Mouse (Mus musculus) hindbrain, embryonic 16.5 days (tissue): ENCODE measurements around the gene Gsk3a. TPM values are rescaled to one million over a fixed set of nuclear protein-coding genes. Genes with fewer than 3 reads are reported as not detected.

ENCODE experiments used
- ATAC-seq: fragments of 200-750 bp; cut with Nextera tagmentation; 2 replicates; pipeline ENCODE4 v1.8.0; 2017; ENCODE audit warnings: moderate TSS enrichment, moderate library complexity
- H3K27ac ChIP-seq: fragments of 300-500 bp; sonication (generic); 2 replicates; pipeline ENCODE4 v1.5.1; 2014; ENCODE audit warnings: low read depth, mild to moderate bottlenecking, control low read depth, low read length, moderate library complexity
- H3K27me3 ChIP-seq: fragments of 300-500 bp; sonication (generic); replicated peaks from 2 replicates; pipeline ENCODE4 v1.6.1; 2014; ENCODE audit warnings: low read length; ENCODE audit not compliant: control insufficient read depth, insufficient read depth
- H3K36me3 ChIP-seq: fragments of 300-500 bp; sonication (generic); 2 replicates; pipeline ENCODE4 v1.6.1; 2014; ENCODE audit warnings: mild to moderate bottlenecking, low read length, moderate library complexity, mixed read lengths; ENCODE audit not compliant: control insufficient read depth, insufficient read depth
- H3K4me1 ChIP-seq: fragments of 300-500 bp; sonication (generic); 2 replicates; pipeline ENCODE4 v1.6.1; 2014; ENCODE audit warnings: low read depth, low read length; ENCODE audit not compliant: control insufficient read depth, insufficient read depth
- H3K4me2 ChIP-seq: fragments of 300-500 bp; sonication (generic); 2 replicates; pipeline ENCODE4 v1.6.1; 2014; ENCODE audit warnings: mild to moderate bottlenecking, low read length, control low read depth, moderate library complexity
- H3K4me3 ChIP-seq: fragments of 300-500 bp; sonication (generic); 2 replicates; pipeline ENCODE4 v1.5.1; 2014; ENCODE audit warnings: mild to moderate bottlenecking, low read length, control low read depth, moderate library complexity
- H3K9ac ChIP-seq: fragments of 300-500 bp; sonication (generic); 2 replicates; pipeline ENCODE4 v1.6.1; 2014; ENCODE audit warnings: low read depth, mild to moderate bottlenecking, control low read depth, low read length, moderate library complexity
- H3K9me3 ChIP-seq: fragments of 300-500 bp; sonication (generic); 2 replicates; pipeline ENCODE4 v1.6.1; 2014; ENCODE audit warnings: mild to moderate bottlenecking, low read length, moderate library complexity; ENCODE audit not compliant: control insufficient read depth
- WGBS: fragments of 180-500 bp; shearing (Covaris S2); extraction: QIAGEN DNeasy Blood & Tissue Kit; methylation state at CpG from one replicate; pipeline ENCODE4 v1.1.7; 2014; 5-methylcytosine and 5-hydroxymethylcytosine counted together
- polyA plus RNA-seq: library from polyadenylated mRNA; unstranded; fragments of >200 nt; fragmentation: Nextera tagmentation; extraction: Ambion mirVana; gene quantifications from 2 replicates; pipeline ENCODE4 v1.2.1, GENCODE M21; 2015

Gene Gsk3a
- polyA plus RNA-seq, 1 experiment from 2014 or later: 13.0 TPM

DNA sequence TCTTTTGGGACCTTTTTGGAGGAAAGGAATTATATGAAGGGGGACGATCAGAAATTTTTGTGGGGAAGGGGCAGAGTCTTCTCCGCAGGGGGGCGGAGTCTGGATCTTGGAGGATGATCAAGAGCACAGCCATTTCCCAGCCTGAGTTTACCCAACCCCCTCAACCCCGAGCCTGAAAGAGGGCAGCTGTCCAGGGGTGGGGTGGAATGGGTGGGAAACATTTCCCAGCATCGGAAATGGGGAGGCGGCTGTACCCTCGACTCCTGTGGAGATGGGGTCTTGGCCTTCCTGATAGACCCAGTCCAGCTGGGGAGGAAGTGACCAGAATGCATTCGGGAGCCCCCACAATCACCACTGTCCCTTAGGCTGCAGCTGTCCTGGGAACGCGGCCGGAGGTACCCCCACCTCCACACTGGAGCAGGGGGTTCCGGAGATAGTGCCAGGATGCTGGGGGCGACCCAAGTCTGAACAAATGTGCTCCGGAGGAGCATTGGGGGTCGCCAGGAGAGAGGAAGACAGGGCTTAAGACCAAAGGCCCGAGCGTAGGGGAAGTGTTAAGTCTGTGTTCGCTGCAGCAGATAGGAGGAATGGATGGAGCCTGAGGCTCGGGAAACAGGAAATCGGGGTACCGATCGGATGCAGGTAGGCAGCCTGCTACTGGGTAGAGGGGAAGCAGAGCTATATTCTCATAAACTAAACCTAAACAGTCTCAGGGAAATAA lies 13.6 kb upstream of the Gsk3a start:
- Histone ChIP-seq H3K27ac (peak overlapping the region; percentile 91), H3K4me2 (peak overlapping the region; percentile 99), H3K27me3 (no peaks in the 10 kb centered on the region), H3K36me3 (no peaks in the 10 kb centered on the region), H3K4me3 (peak overlapping the region; percentile 86), H3K9me3 (no peaks in the 10 kb centered on the region), H3K4me1 (peaks cover 41% of the 10 kb centered on the region), H3K9ac (peak overlapping the region; percentile 79)
- peak; percentile 13; the same call in 1 of the 2 replicates for ATAC-seq
- WGBS: 1% methylated on average over 22 of the region's 22 CpGs

DNA sequence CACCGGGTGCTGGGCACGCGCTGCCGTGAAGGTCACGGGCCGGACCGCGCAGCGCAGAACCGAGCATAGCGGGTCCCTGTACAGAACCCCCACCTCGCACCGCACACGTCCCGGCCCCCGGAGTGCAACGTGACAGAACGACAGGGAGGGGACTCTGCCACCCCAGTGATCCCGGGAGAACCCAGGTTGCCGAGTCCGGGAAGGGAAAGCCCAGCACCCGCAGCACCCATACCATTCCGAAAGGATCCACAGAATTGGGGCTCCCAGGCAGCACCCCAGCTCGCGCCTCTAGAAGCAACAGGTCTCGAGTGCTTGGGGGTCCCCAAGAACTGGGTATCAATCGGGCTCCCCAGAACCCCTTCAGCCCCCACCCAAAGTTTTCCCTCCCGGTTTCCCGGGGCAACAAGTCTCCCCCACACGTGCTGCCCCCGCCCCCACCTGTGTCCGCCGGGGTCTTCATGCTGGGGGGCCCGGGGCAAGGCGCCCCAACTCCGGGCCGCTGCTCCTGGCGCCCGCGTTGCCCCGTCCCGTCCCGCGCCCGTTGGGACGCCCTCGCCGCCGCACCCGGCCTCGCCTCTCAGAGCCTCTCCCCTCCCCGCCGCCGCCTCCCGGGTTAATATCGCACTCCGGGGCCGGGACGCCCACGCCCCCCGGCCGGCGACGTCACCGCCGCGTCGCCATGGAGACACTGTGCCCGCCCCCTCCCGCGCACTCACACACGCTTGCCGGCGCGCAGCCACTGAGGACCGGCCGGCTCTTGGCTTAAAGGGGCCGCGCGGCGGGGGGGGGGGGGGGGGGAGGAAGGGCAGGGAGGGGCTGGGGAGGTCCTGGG lies 12.7 kb upstream of the Gsk3a start, which contains the start of gene Erf:
TSS of gene Erf (minus strand) at position 621 of the 832 bp plus-strand sequence.
- H3K27ac ChIP-seq: peak within 1 kb of the TSS; percentile 91
- peak; percentile 82 for ATAC-seq
- peak within 1 kb of the TSS; percentile 79 for H3K9ac ChIP-seq
- H3K4me1 ChIP-seq: peaks cover 47% of the 10 kb centered on the region
- WGBS: under 1% methylated on average over 68 of the region's 81 CpGs
- no peaks in the 10 kb centered on the region for H3K9me3 ChIP-seq
- no peaks in the 10 kb centered on the region for H3K36me3 ChIP-seq
- H3K4me3 ChIP-seq: peak within 1 kb of the TSS; percentile 86
- no peaks in the 10 kb centered on the region for H3K27me3 ChIP-seq
- peak within 1 kb of the TSS; percentile 99 for H3K4me2 ChIP-seq

DNA sequence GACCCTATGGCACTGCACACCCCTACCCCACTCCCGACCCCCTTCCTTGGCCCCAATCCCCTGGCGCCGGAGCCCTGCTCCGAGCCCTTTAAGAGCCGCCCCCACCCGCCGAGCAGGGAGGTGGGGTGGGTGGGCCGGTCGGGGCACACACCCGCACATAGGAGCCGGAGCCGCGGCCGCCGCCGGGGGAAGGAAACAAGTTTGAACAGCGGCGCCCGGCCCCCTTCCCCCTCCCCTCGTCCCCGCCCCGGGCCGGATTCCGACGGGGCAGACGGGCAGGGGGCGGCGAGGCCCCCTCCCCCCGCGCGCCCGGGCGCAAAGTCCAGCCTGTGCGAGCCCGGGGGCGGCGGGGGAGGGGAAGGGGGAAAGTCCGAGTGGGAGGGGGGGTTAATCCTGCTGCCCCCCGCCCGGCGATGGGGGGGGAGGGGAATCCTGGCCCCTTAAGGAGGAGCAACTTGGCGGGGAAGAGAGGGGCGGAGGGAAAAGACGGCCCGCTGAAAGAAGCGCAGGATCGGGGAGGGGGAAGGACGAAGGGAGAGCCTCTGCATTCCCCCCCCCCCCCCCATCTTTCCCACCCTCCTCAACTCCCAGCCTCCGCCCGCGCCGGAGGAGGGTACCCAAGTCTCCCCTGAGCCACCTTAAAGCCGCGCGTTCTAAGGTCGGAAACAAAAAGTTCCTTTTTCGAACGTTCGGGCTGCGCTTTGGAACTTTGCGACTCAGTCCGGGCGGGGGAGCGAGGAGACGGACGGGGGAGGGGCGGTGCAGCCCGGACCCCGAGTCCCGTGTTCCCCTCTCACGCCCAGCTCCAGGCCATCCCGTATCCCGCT lies 11.9 kb upstream of the Gsk3a start:
- no peaks in the 10 kb centered on the region for H3K27me3 ChIP-seq
- under 1% methylated on average over 37 of the region's 73 CpGs for WGBS
- peak overlapping the region; percentile 91 for H3K27ac ChIP-seq
- H3K4me3 ChIP-seq: peak overlapping the region; percentile 86
- H3K9ac ChIP-seq: peak overlapping the region; percentile 79
- peaks cover 47% of the 10 kb centered on the region for H3K4me1 ChIP-seq
- H3K36me3 ChIP-seq: no peaks in the 10 kb centered on the region
- peak; percentile 35 for ATAC-seq
- H3K4me2 ChIP-seq: peak overlapping the region; percentile 99
- no peaks in the 10 kb centered on the region for H3K9me3 ChIP-seq

DNA sequence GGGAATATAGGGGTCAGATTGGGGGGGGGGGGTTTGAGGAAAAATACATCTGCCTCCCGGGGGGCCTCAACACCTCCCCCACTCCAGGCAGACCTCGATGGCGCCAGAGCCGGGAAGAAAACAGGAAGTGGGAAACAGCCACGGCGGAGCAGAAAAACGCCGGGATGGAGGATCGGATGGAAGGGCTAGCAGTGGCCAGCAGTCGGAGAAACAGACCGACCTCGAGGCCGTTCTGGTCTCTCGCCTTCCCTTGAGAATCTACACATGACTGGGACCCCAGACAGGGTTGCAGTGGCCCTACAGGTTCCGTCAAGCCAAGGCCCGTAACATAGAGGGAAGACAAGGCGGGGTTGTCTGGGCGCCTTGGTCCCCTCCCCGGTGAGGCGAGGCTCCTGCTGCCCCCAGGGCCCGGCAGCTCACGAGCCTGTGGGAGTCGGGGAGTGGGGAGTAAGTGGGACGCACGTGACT lies 11.2 kb upstream of the Gsk3a start:
- H3K27me3 ChIP-seq: no peaks in the 10 kb centered on the region
- peak overlapping the region; percentile 79 for H3K9ac ChIP-seq
- WGBS: 0% methylated on average over 22 of the region's 25 CpGs
- peak overlapping the region; percentile 91 for H3K27ac ChIP-seq
- H3K4me3 ChIP-seq: peak overlapping the region; percentile 86
- H3K4me1 ChIP-seq: peaks cover 47% of the 10 kb centered on the region
- no peak; the same call in 1 of the 2 replicates for ATAC-seq
- H3K4me2 ChIP-seq: peak overlapping the region; percentile 99
- H3K36me3 ChIP-seq: no peaks in the 10 kb centered on the region
- no peaks in the 10 kb centered on the region for H3K9me3 ChIP-seq

DNA sequence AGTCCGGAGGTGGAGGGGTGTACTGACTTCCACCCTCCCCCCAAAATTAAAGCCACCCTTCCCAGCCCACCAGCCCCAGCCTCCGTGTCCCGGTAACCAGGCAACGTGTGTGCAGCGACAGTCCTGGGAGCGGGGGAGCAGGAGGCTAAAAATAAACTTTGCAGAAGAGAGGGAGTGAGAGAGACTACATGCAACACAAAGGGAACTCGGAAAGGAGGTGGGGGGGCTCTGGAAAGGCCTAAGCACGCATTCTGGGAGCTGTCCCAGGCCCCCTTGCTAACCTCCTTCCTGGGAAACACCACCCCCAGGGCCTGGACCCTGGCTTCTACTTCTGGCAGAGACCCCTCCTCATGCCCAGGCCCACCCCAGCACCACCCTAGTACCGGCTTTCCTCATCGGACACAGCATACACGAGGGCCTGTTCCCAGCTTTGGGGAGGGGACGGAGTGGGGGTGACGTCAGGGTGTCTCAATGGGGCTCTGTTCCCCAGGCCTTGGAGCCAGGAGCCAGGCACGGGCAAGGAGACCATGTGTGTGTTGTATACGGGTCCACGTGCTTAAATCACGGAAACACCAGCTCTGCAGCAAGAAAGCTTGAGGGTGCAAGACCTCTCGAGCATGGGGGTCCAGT lies 10.5 kb upstream of the Gsk3a start:
- Histone ChIP-seq H3K27me3 (no peaks in the 10 kb centered on the region), H3K36me3 (no peaks in the 10 kb centered on the region), H3K4me3 (peak overlapping the region; percentile 86), H3K9ac (peak overlapping the region; percentile 79), H3K27ac (peak overlapping the region; percentile 91), H3K9me3 (no peaks in the 10 kb centered on the region), H3K4me2 (peak overlapping the region; percentile 99), H3K4me1 (peaks cover 47% of the 10 kb centered on the region)
- WGBS: 3% methylated on average over 18 of the region's 18 CpGs
- ATAC-seq: peak; percentile 53

DNA sequence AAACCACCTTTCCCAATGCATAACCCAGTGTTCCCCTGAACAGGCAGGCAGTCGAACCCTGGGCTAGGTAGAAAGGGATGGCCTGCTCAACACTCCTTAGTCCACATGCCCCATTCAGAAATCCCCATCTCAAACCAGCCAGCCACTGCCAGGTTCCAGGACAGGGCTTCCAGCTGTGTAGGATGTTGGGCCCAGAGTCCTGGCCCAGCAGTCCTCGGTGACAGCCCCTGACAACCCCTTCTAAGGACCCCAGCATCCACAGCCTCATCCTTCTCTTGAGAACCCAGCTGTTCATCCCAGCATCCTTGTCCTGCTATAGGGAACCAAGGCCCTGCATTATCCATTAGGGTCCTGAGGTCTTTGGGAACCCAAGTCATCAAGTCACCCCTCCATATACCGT lies 9.8 kb upstream of the Gsk3a start:
- Histone ChIP-seq H3K27ac (peak overlapping the region; percentile 91), H3K4me1 (peaks cover 47% of the 10 kb centered on the region), H3K4me3 (peak overlapping the region; percentile 86), H3K4me2 (peak overlapping the region; percentile 99), H3K27me3 (no peaks in the 10 kb centered on the region), H3K9ac (peak overlapping the region; percentile 79), H3K9me3 (no peaks in the 10 kb centered on the region), H3K36me3 (no peaks in the 10 kb centered on the region)
- no peak for ATAC-seq
- WGBS: 10% methylated on average over 3 of the region's 3 CpGs

DNA sequence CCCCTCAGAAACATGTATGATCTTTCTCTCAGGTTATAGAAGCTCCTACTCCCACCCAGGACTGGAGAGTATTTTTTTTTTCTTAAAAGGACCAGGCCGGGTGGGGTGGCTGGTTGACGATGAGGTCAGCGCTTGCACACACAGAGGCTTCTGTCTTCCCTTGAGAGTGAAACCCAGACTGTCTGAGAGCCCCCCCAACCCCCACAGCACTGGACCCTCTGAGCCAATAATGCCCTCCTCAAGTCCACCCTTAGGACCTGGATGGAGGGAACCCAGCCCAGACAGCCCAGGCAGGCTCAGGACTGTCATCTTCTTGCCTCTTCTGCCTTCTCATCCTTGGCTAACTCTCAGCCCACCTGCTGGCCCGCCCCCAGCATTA lies 9.1 kb upstream of the Gsk3a start:
- Histone ChIP-seq H3K4me1 (peaks cover 44% of the 10 kb centered on the region), H3K27ac (peak overlapping the region; percentile 91), H3K4me2 (peak overlapping the region; percentile 99), H3K36me3 (no peaks in the 10 kb centered on the region), H3K9ac (peak overlapping the region; percentile 79; the same call in 1 of the 2 replicates), H3K27me3 (no peaks in the 10 kb centered on the region), H3K4me3 (peak overlapping the region; percentile 86), H3K9me3 (no peaks in the 10 kb centered on the region)
- ATAC-seq: no peak
- WGBS: 22% methylated on average over 4 of the region's 4 CpGs

DNA sequence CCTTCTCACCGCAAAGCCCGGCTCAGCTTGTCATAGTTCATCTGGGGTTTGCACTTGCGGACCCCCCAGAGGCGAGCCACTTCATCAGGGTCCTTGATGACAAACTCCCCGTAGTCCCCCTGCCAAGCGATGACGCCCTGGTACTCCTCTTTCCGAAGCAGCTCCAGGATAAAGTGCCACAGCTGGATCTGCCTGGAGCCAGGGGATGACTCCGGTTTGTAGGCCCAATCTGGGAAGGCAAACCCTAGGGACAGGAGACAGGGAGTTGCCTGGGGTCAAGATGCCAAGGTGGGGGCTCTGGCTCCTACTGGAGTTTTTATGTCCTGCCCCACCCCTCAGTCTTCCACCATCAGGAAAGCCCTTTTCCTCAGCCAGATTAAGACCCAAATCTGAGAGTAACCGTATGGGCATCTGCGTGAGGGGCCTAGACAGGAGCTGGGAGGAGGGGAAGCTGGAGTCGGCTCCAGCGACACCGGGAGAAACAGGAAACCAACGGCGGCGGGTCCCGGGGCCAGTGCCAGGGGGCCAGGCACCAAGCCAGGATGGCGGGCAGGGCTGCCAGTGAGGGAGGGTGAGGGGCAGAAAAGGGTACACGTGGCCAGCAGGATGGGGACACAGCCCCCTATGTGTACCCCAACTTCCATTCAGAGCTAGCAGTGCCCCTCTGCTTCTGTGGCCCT lies 8.6 kb upstream of the Gsk3a start:
- no peak for ATAC-seq
- H3K27ac ChIP-seq: peak overlapping the region; percentile 91; the same call in 1 of the 2 replicates
- peak overlapping the region; percentile 13; the same call in 1 of the 2 replicates for H3K9ac ChIP-seq
- peak overlapping the region; percentile 99 for H3K4me2 ChIP-seq
- H3K9me3 ChIP-seq: no peaks in the 10 kb centered on the region
- H3K27me3 ChIP-seq: no peaks in the 10 kb centered on the region
- peaks cover 38% of the 10 kb centered on the region for H3K4me1 ChIP-seq
- H3K36me3 ChIP-seq: no peaks in the 10 kb centered on the region
- H3K4me3 ChIP-seq: peak overlapping the region; percentile 12; the same call in 1 of the 2 replicates
- 55% methylated on average over 20 of the region's 20 CpGs for WGBS
